Mouse (Mus musculus) MEL (cell line): ENCODE measurements around the gene Erlin1. TPM values are rescaled to one million over a fixed set of nuclear protein-coding genes. Genes with fewer than 3 reads are reported as not detected.
A peak's percentile ranks its signal among the peaks of the same experiment; 100 is the strongest.

ENCODE experiments used
- DNase-seq: peaks from one replicate; pipeline ENCODE4 v3.0.0; 2011; ENCODE audit warnings: low read depth, low spot score
- H3K27ac ChIP-seq: 2 replicates; pipeline ENCODE4 v1.5.1; 2012; ENCODE audit warnings: low read depth, mild to moderate bottlenecking, control low read depth, low read length, moderate library complexity; ENCODE audit not compliant: control insufficient read depth
- H3K27me3 ChIP-seq, 2 experiments: fragments of 150-350 bp in 1 of 2; sonication (generic) in 1 of 2; 2 replicates each; pipeline ENCODE4 v1.6.1; 2012; ENCODE audit warnings: low read length in 2 of 2, mild to moderate bottlenecking in 2 of 2, improper control_type of control experiment in 1 of 2, moderate library complexity in 1 of 2; ENCODE audit not compliant: insufficient read depth in 2 of 2, control insufficient read depth in 1 of 2
- H3K36me3 ChIP-seq, 2 experiments: 2 replicates each; pipeline ENCODE4 v1.6.1; 2012 to 2014; ENCODE audit warnings: low read length in 2 of 2, improper control_type of control experiment in 1 of 2, inconsistent platforms in 1 of 2, mild to moderate bottlenecking in 1 of 2; ENCODE audit not compliant: insufficient read depth in 2 of 2, control insufficient read depth in 1 of 2
- H3K4me1 ChIP-seq, 2 experiments: fragments of 150-350 bp in 1 of 2; sonication (generic) in 1 of 2; 2 replicates each; pipeline ENCODE4 v1.6.1; 2012; ENCODE audit warnings: low read length in 2 of 2, improper control_type of control experiment in 1 of 2, mild to moderate bottlenecking in 1 of 2; ENCODE audit not compliant: insufficient read depth in 2 of 2, control insufficient read depth in 1 of 2
- H3K4me3 ChIP-seq, 2 experiments: fragments of 150-350 bp in 1 of 2; sonication (generic) in 1 of 2; 2 replicates each; pipeline ENCODE4 v1.5.1; 2012; ENCODE audit warnings: low read depth in 2 of 2, low read length in 2 of 2, mild to moderate bottlenecking in 2 of 2, moderate library complexity in 2 of 2, control low read depth in 1 of 2, improper control_type of control experiment in 1 of 2; ENCODE audit not compliant: control insufficient read depth in 1 of 2, insufficient read depth in 1 of 2
- H3K79me2 ChIP-seq: 2 replicates; pipeline ENCODE4 v1.6.1; 2012; ENCODE audit warnings: mild to moderate bottlenecking, low read length, moderate library complexity; ENCODE audit not compliant: control insufficient read depth, poor library complexity, insufficient read depth
- H3K9ac ChIP-seq: 2 replicates; pipeline ENCODE4 v1.6.1; 2012; ENCODE audit warnings: low read depth, mild to moderate bottlenecking, control low read depth, low read length, moderate library complexity; ENCODE audit not compliant: control insufficient read depth, poor library complexity, severe bottlenecking
- H3K9me3 ChIP-seq: fragments of 150-350 bp; sonication (generic); replicated peaks from 2 replicates; pipeline ENCODE4 v1.6.1; 2012; ENCODE audit warnings: mild to moderate bottlenecking, low read length, improper control_type of control experiment, moderate library complexity; ENCODE audit not compliant: insufficient read depth
- BHLHE40 ChIP-seq: IDR thresholded peaks from 2 replicates; pipeline ENCODE4 v1.6.1; 2012; ENCODE audit warnings: low read depth, mild to moderate bottlenecking, inconsistent platforms, low read length, improper control_type of control experiment, borderline replicate concordance
- E2F4 ChIP-seq: IDR thresholded peaks from 2 replicates; pipeline ENCODE4 v1.6.1; 2011; ENCODE audit warnings: low read depth, low read length, improper control_type of control experiment, borderline replicate concordance
- EP300 ChIP-seq, 2 experiments: IDR thresholded peaks; 2 replicates each; pipeline ENCODE4 v1.6.1; 2011; ENCODE audit warnings: improper control_type of control experiment in 2 of 2, low read length in 2 of 2, low read depth in 1 of 2, mild to moderate bottlenecking in 1 of 2
- ETS1 ChIP-seq: IDR thresholded peaks from 2 replicates; pipeline ENCODE4 v1.6.1; 2012; ENCODE audit warnings: low read depth, mild to moderate bottlenecking, inconsistent platforms, low read length, improper control_type of control experiment, moderate library complexity
- GABPA ChIP-seq: IDR thresholded peaks from 2 replicates; pipeline ENCODE4 v1.6.1; 2012; ENCODE audit warnings: low read depth, mild to moderate bottlenecking, inconsistent platforms, low read length, improper control_type of control experiment, moderate library complexity
- GATA1 ChIP-seq: IDR thresholded peaks from 2 replicates; pipeline ENCODE4 v1.6.1; 2011; ENCODE audit warnings: low read depth, low read length, improper control_type of control experiment
- KAT2A ChIP-seq: conservative IDR thresholded peaks from 2 replicates; pipeline ENCODE4 v1.6.1; 2012; ENCODE audit warnings: low read depth, low read length, improper control_type of control experiment, inconsistent platforms
- MAFK ChIP-seq: IDR thresholded peaks from 2 replicates; pipeline ENCODE4 v1.6.1; 2011; ENCODE audit warnings: low read depth, mild to moderate bottlenecking, low read length, improper control_type of control experiment, borderline replicate concordance
- MEF2A ChIP-seq: IDR thresholded peaks from 2 replicates; pipeline ENCODE4 v1.6.1; 2014; ENCODE audit warnings: low read depth, mild to moderate bottlenecking, inconsistent platforms, low read length, improper control_type of control experiment; ENCODE audit not compliant: poor library complexity, insufficient replicate concordance, severe bottlenecking; ENCODE audit errors: extremely low read depth
- MYB ChIP-seq: IDR thresholded peaks from 2 replicates; pipeline ENCODE4 v1.6.1; 2011; ENCODE audit warnings: mild to moderate bottlenecking, low read depth, low read length, improper control_type of control experiment
- MYC ChIP-seq: IDR thresholded peaks from 2 replicates; pipeline ENCODE4 v1.6.1; 2011; ENCODE audit warnings: low read depth, mild to moderate bottlenecking, low read length, improper control_type of control experiment, moderate library complexity
- NRF1 ChIP-seq: IDR thresholded peaks from 2 replicates; pipeline ENCODE4 v1.6.1; 2014; ENCODE audit warnings: low read depth, mild to moderate bottlenecking, inconsistent platforms, low read length, improper control_type of control experiment, moderate library complexity; ENCODE audit not compliant: poor library complexity, insufficient read depth, severe bottlenecking
- POLR2AphosphoS2 ChIP-seq: IDR thresholded peaks from 2 replicates; pipeline ENCODE4 v1.6.1; 2011; ENCODE audit warnings: low read length, improper control_type of control experiment
- POLR2AphosphoS5 ChIP-seq: IDR thresholded peaks from 2 replicates; pipeline ENCODE4 v1.6.1; 2012; ENCODE audit warnings: low read depth, borderline replicate concordance, mild to moderate bottlenecking, inconsistent platforms, low read length, moderate library complexity, mixed read lengths
- RAD21 ChIP-seq: IDR thresholded peaks from 2 replicates; pipeline ENCODE4 v1.6.1; 2011; ENCODE audit warnings: mild to moderate bottlenecking, low read depth, low read length, improper control_type of control experiment
- SIN3A ChIP-seq: IDR thresholded peaks from 2 replicates; pipeline ENCODE4 v1.6.1; 2012; ENCODE audit warnings: low read length, improper control_type of control experiment, inconsistent platforms
- TAL1 ChIP-seq: IDR thresholded peaks from 2 replicates; pipeline ENCODE4 v1.6.1; 2012; ENCODE audit warnings: mild to moderate bottlenecking, inconsistent platforms, low read length, moderate library complexity, mixed read lengths
- TBP ChIP-seq: IDR thresholded peaks from 2 replicates; pipeline ENCODE4 v1.8.0; 2011; ENCODE audit warnings: low read depth, low read length, improper control_type of control experiment
- TCF12 ChIP-seq: IDR thresholded peaks from 2 replicates; pipeline ENCODE4 v1.6.1; 2014; ENCODE audit warnings: low read depth, mild to moderate bottlenecking, inconsistent platforms, low read length, improper control_type of control experiment, moderate library complexity
- USF1 ChIP-seq: IDR thresholded peaks from 2 replicates; pipeline ENCODE4 v1.6.1; 2014; ENCODE audit warnings: low read depth, mild to moderate bottlenecking, inconsistent platforms, low read length, improper control_type of control experiment, moderate library complexity
- USF2 ChIP-seq, 2 experiments: IDR thresholded peaks; 2 replicates each; pipeline ENCODE4 v1.6.1; 2011 to 2012; ENCODE audit warnings: improper control_type of control experiment in 2 of 2, low read length in 2 of 2, borderline replicate concordance in 1 of 2, inconsistent platforms in 1 of 2, low read depth in 1 of 2, mild to moderate bottlenecking in 1 of 2; ENCODE audit not compliant: insufficient read depth in 1 of 2
- ZKSCAN1 ChIP-seq: IDR thresholded peaks from 2 replicates; pipeline ENCODE4 v1.6.1; 2012; ENCODE audit warnings: low read depth, mild to moderate bottlenecking, inconsistent platforms, low read length, improper control_type of control experiment, moderate library complexity
- ZNF384 ChIP-seq: IDR thresholded peaks from 2 replicates; pipeline ENCODE4 v1.6.1; 2012; ENCODE audit warnings: low read depth, mild to moderate bottlenecking, inconsistent platforms, low read length, improper control_type of control experiment
- polyA plus RNA-seq, 2 experiments: library from polyadenylated mRNA; stranded (reverse) in 1 of 2; unstranded in 1 of 2; fragments of >175 nt in 1 of 2; fragments of >200 nt in 1 of 2; gene quantifications; 2 replicates each; pipeline versions ENCODE4 v1.2.1 to v1.2.4; 2012; ENCODE audit warnings: low replicate concordance in 2 of 2, low read depth in 1 of 2; ENCODE audit not compliant: insufficient read length in 2 of 2, insufficient read depth in 1 of 2, missing spikeins in 1 of 2
- total RNA-seq: library from RNA; depleted of rRNA; stranded (reverse); fragments of 300-350 nt; gene quantifications from 2 replicates; pipeline ENCODE4 v1.2.3, GENCODE M21; 2012

The Erlin1 gene
- total and polyA plus RNA-seq, 3 experiments = 25.0 to 108 (median 39.5) TPM

DNA sequence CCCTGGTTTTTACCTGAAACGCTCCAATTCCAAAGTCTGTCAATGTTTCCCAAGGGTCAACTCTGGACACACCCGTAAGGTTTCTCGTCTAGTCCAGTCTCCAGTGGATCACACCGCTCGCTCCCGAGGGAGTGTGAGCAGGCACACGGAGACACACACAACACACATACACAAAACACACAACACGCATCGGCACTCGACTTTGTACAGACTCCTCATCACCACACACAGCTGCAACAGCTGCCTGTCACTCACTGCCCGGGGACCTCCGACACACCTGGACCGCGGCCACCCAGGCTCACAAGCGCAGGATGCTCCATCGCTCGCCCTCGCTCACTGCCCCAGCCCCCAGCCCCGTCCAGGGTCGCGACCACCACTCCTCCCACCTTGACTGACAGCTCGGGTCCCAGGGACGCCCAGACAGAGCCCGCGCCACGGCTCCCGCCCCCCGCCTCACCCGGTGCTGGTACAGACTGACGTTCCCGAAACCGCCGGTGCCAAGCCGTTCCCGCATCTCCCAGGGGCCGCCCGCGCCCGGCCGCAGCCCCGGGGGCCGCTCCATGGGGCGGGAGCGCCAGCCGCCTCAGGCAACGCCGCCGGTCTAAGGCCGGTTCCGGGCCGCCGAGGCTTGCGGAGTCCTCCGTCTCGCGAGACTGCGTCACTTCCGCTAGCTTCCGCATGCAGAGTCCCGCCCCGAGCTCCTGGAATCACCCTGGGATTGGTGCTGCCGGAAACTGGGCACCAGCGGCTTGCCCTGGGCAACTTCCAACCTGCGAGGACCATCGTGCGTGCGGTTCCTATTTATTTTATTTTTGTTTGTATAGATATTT lies 37.5 kb upstream of the Erlin1 start, which contains the start of gene Chuk (continued):
- TF ChIP-seq USF1 = no peak
- no peak for TF ChIP-seq E2F4
- peak; percentile 90 for TF ChIP-seq SIN3A
- TF ChIP-seq NRF1 = no peak
- TF ChIP-seq RAD21 = no peak
- no peak for TF ChIP-seq MYB
- TF ChIP-seq MEF2A = no peak
- no peak; the same call in 1 of the 2 replicates for TF ChIP-seq POLR2AphosphoS5
- no peak for TF ChIP-seq ZNF384
- no peak for TF ChIP-seq GATA1

DNA sequence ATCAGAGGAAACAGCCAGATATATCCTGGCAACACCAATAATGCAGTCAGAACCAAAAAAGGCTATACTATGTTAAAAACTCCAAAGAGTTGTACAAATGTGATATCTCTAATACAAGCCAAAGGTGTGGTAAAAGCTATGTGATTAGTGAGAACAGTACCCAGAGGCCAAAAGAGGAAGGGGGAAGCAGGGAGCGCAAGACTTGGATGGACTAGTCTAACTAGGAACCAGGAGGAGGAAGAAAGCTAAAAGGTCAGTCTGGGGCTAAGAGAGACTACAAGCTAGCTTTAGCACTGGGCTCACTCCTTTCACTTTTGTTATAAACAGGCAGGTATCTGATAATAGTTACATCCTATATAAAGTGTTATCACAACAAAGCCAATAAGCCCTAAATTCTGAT lies 34.8 kb upstream of the Erlin1 start:
- Histone ChIP-seq H3K79me2 (peaks cover 32% of the 10 kb centered on the region), H3K36me3 (peaks cover 26 to 32% of the 10 kb centered on the region in 2 experiments), H3K27me3 (no peaks in the 10 kb centered on the region), H3K9me3 (no peaks in the 10 kb centered on the region), H3K4me1 (peaks cover 14 to 17% of the 10 kb centered on the region in 2 experiments), H3K4me3 (0 out of 4 replicates have a peak overlapping the region, but pooled peaks of 1 of the 2 experiments have one; percentile 12), H3K27ac (no peak overlapping the region), H3K9ac (no peak overlapping the region)
- peak; percentile 63 for DNase-seq
- TF ChIP-seq USF1 = no peak
- no peak for TF ChIP-seq GABPA
- no peak for TF ChIP-seq POLR2AphosphoS2
- peak in 1 of 2 experiments; percentile 7; a peak in 2 of 4 replicates for TF ChIP-seq EP300 (IDR thresholded peaks at IDR 0.05; ENCODE audit: low read depth in 1 of 2, low read length in 2 of 2)

DNA sequence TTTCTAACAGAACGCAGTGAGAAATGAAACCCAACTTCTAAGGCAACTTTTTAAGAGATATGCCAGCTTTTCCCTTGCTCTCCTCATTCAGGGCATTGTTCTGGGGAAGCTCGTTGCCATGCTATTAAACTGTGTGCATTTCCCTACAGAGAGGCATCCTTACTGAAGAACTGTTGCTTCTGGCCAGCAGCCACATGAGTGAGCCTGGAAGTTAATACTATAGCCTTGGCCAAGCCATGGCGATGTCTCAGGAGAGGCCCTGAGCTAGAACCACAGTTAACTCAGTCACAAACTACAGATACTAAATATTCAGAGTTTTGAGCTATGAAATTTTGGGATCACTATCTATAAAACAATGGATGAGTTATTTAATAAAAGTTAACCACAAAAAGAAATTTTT lies 33.4 kb upstream of the Erlin1 start:
- no peak overlapping the region for H3K4me3 ChIP-seq
- peaks cover 32 to 35% of the 10 kb centered on the region in 2 experiments for H3K36me3 ChIP-seq
- H3K9ac ChIP-seq = no peak overlapping the region
- H3K9me3 ChIP-seq = no peaks in the 10 kb centered on the region
- H3K4me1 ChIP-seq = peaks cover 14 to 16% of the 10 kb centered on the region in 2 experiments
- no peak for DNase-seq
- H3K27ac ChIP-seq = no peak overlapping the region
- peaks cover 32% of the 10 kb centered on the region for H3K79me2 ChIP-seq
- TF ChIP-seq KAT2A = no peak
- TF ChIP-seq MEF2A = no peak
- TF ChIP-seq NRF1 = no peak
- no peak for TF ChIP-seq ZKSCAN1
- no peak for TF ChIP-seq EP300 (IDR thresholded peaks at IDR 0.05; ENCODE audit: low read depth in 1 of 2, low read length in 2 of 2)
- no peak for TF ChIP-seq ETS1
- no peak for TF ChIP-seq TAL1
- TF ChIP-seq POLR2AphosphoS2 = no peak
- no peak for TF ChIP-seq MYC
- TF ChIP-seq GABPA = no peak
- TF ChIP-seq ZNF384 = no peak
- TF ChIP-seq TCF12 = no peak
- TF ChIP-seq BHLHE40 = no peak
- TF ChIP-seq MAFK = no peak
- TF ChIP-seq USF2 (IDR thresholded peaks at IDR 0.05; ENCODE audit: borderline replicate concordance in 1 of 2, insufficient read depth in 1 of 2, low read depth in 1 of 2, low read length in 2 of 2) = no peak
- no peak for TF ChIP-seq TBP
- H3K27me3 ChIP-seq = no peaks in the 10 kb centered on the region
